Mouse (Mus musculus): ENCODE measurements around the gene Pp2d1. TPM values are rescaled to one million over a fixed set of nuclear protein-coding genes. Genes with fewer than 3 reads are reported as not detected.

Pp2d1 gene
- polyA plus RNA-seq, 1 experiment from 2014 or later: 0.34 TPM

DNA sequence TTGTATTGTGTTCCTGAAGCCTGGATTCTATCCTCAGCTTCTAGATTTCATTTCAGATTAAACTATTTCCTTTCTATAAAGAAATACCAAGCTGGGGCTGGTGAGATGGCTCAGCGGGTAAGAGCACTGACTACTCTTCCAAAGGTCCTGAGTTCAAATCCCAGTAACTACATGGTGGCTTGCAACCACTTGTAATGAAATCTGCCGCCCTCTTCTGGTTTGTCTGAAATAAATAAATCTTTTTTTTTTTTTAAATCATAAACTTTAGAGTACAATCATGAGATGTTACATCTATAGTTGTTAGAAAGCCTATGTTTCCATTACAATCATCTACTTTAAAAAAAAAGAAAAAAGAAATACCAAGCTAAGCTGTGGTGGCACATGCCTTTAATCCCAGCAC, 36.3 kb downstream of the Pp2d1 start:
- no peak overlapping the region for H3K4me3 ChIP-seq
- H3K27me3 ChIP-seq (ENCODE audit: insufficient read depth, poor library complexity, severe bottlenecking): no peaks in the 10 kb centered on the region
- no peaks in the 10 kb centered on the region for H3K9me3 ChIP-seq
- WGBS: 93% methylated on average over 2 of the region's 2 CpGs
- no peak for DNase-seq (ENCODE audit: low spot score)
- H3K4me1 ChIP-seq: no peaks in the 10 kb centered on the region
- peaks cover 68% of the 10 kb centered on the region for H3K36me3 ChIP-seq
- H3K27ac ChIP-seq: no peak overlapping the region

DNA sequence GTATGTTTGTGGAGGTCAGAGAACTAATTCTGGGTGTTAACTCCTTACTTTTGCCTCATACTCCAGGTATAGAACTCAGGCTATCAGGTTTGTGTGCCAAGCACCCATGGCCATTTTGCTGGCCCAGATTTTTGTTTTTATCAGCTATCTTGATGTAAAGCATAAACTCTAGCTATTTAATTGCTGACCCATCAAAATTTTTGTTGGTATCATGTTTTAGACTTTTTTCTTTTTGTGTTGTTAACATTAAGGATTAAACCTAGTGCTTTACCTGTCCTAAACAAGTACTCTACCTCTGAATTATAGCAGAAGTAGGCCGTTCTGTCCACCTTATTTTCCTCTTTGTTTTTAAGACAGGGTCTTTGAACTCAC, 50.3 kb downstream of the Pp2d1 start:
- DNase-seq (ENCODE audit: low spot score): no peak
- Histone ChIP-seq H3K4me1 (no peaks in the 10 kb centered on the region), H3K36me3 (peaks cover 65% of the 10 kb centered on the region), H3K4me3 (no peak overlapping the region), H3K27me3 (ENCODE audit: insufficient read depth, poor library complexity, severe bottlenecking) (no peaks in the 10 kb centered on the region), H3K27ac (no peak overlapping the region), H3K9me3 (no peaks in the 10 kb centered on the region)
- 89% methylated on average over 1 of the region's 1 CpGs for WGBS

DNA sequence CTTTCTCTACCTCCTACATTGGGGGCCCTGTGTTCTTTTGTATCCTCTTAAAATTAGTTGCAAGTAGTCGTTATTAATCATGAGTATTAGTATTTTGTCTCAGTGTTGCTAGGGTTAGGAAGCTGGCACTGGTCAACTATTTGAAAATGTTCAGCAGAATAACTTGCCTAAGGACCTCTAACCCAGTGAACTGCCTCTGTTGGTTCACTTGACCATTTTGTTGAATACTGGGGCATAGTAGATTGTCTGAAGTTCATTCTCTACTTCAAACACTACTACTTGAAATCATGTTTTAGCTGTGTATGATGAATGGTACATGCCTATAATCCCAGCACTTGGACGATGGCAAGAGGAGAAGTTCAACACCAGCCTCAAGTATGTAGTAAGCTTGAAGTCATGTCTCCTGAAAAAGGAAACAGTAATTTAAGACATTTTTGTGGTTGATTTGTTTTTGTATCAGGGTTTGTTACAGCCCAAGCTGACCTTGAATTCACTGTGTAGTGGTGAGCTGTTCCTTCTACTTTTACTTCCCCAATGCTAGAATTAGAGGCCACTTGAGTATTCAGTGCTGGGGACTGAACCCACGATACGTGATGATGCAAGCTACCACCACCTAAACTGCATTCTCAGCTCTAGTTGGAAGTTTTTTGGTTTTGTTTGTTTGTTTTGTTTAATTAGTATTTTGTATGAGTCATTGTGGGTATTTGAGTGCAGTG, 50.8 kb downstream of the Pp2d1 start:
- no peak overlapping the region for H3K27ac ChIP-seq
- H3K36me3 ChIP-seq: peaks cover 61% of the 10 kb centered on the region
- H3K27me3 ChIP-seq (ENCODE audit: insufficient read depth, poor library complexity, severe bottlenecking): no peaks in the 10 kb centered on the region
- 95% methylated on average over 4 of the region's 4 CpGs for WGBS
- DNase-seq (ENCODE audit: low spot score): no peak
- H3K4me1 ChIP-seq: no peaks in the 10 kb centered on the region
- H3K4me3 ChIP-seq: no peak overlapping the region
- H3K9me3 ChIP-seq: no peaks in the 10 kb centered on the region

DNA sequence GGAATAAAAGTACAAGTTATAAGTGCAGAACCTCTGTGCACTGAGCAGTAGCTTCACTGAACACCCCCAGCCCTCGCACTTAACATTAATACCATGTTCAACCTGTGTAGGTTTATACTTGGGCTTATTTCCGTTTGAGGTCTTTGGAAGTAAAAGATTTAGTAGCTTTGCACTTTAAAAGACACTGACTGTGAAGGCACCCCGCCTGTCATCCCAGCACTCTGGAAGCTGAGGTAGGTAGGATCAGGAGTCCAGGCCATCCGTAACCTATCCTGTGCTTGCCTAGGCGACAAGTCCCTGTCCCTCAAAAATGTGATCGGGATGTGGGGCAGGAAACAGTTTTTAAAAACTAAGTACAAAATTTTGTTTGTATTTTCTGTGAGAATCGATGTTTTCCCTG, 58.8 kb downstream of the Pp2d1 start:
- no peak overlapping the region for H3K27ac ChIP-seq

DNA sequence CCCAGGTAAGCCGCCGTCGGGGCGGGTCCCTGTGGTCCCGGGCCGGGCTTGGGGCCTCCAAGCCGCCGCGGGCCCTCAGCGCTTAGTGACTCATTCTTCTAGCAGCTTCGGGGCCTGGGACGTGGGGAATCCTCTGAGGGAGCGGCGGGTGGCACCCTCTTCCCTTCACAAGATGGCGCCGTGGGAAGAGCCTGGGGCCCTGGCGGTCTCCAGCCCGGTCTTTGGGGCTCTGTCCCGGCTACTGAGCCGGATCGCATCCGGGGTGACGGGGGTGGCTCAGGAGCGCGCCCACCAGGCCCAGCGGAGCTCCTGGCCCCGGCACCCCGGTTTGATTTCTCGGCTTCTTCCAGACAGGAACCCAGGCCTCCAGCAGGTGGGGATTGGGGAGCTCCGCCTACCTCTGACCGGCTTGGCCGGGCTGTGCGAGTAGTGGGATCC, 59.6 kb downstream of the Pp2d1 start:
- DNase-seq (ENCODE audit: low spot score): peak; percentile 86
- Histone ChIP-seq H3K27ac (peak overlapping the region; percentile 98), H3K9me3 (no peaks in the 10 kb centered on the region), H3K4me3 (peak overlapping the region; percentile 97), H3K36me3 (peaks cover 6% of the 10 kb centered on the region; the same call in 1 of the 2 replicates), H3K27me3 (ENCODE audit: insufficient read depth, poor library complexity, severe bottlenecking) (no peaks in the 10 kb centered on the region), H3K4me1 (peaks cover 19% of the 10 kb centered on the region)
- 1% methylated on average over 33 of the region's 33 CpGs for WGBS

More for the DNA sequence above, 58.8 kb downstream of the Pp2d1 start:
- Histone ChIP-seq H3K36me3 (peaks cover 10% of the 10 kb centered on the region; the same call in 1 of the 2 replicates), H3K9me3 (no peaks in the 10 kb centered on the region), H3K4me3 (peak overlapping the region; percentile 97), H3K27me3 (ENCODE audit: insufficient read depth, poor library complexity, severe bottlenecking) (no peaks in the 10 kb centered on the region), H3K4me1 (peaks cover 19% of the 10 kb centered on the region)
- no peak for DNase-seq (ENCODE audit: low spot score)
- WGBS: 51% methylated on average over 7 of the region's 7 CpGs

DNA sequence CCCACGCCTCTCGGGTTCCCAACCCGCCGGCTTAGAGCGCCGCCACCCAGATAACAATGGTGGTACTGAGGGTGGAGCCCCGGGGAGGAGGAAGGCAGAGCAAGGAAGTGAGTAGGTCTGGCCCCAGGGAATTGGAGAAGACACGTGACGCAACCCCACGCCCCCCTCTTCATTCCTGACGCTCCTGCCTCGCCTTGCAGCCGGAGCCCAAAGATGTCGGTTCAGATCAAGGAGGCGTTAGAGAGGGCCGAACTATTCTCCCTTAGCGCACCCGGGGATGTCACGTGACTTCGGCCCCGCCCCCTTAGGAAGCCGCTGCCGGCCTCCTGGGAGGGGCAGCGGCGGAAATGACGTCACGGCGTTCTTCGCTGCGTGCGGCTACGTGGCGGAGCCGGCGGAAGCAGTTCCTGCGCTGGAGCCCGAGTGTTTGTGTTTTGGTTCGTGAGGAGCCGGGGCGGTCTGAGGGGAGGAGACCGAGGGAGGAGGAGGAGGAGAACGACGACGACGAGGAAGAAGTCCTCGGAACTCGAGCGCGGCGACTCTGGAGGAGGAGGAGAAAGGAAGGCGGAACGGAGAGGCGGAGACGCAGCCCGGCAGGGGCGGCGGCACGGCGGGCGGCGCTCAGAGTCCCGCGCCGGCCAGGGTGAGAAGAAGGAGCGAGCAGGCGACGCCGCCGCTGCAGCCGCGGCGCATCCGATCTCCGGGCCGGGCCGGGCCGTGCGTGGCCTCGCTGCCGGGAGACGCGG, 60.2 kb downstream of the Pp2d1 start, which contains the start of gene Rab5a:
Rab5a (plus strand) TSS at position 377 of the 746 bp plus-strand sequence.
- no peaks in the 10 kb centered on the region for H3K9me3 ChIP-seq
- under 1% methylated on average over 82 of the region's 82 CpGs for WGBS
- DNase-seq (ENCODE audit: low spot score): peak; percentile 99

DNA sequence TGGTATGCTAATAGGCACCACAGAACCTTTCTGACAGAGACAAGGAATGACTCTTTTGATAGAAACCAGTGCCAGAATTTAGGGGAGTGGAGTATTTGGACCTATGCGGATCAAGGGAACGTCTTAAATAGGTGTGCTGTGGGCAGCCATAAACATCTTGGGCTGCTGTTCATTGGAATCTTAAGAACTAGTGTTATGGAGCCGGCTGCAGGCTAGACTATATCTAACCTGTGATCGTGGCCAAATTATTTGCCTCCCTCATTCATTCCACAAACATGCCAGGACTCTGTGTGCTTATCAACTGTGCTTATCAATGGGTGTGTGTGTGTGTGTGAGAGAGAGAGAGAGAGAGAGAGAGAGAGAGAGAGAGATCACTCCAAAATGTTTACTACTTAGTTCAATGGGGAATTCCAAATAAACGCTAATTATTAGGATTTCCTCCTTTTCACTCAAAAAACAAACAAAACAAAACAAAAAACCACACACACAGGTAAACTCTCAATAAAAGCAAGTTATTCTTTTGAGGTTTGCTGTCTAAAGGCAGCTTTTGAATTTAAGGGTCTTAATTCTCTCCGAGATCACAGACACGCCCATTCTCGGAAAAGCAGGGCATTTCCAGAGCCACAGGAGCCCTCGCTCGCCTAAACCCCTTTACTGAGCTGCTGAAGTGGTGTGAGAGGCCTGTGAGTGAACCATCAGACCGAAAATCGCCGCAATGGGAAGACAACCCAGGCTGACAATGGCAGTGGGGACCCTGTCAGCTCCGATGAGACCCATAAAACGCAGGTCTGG, 61.0 kb downstream of the Pp2d1 start:
- no peaks in the 10 kb centered on the region for H3K36me3 ChIP-seq
- H3K4me3 ChIP-seq: peak overlapping the region; percentile 97
- peaks cover 19% of the 10 kb centered on the region for H3K4me1 ChIP-seq
- DNase-seq (ENCODE audit: low spot score): no peak
- H3K27me3 ChIP-seq (ENCODE audit: insufficient read depth, poor library complexity, severe bottlenecking): no peaks in the 10 kb centered on the region
- peak overlapping the region; percentile 98 for H3K27ac ChIP-seq
- 5% methylated on average over 15 of the region's 15 CpGs for WGBS
- H3K9me3 ChIP-seq: no peaks in the 10 kb centered on the region

More for the DNA sequence above, 60.2 kb downstream of the Pp2d1 start, which contains the start of gene Rab5a:
- H3K27ac ChIP-seq: peak within 1 kb of the TSS; percentile 98
- 0 out of 2 replicates have a peak, but pooled peaks cover under 1% of the 10 kb centered on the region for H3K36me3 ChIP-seq
- peak within 1 kb of the TSS; percentile 97 for H3K4me3 ChIP-seq
- H3K4me1 ChIP-seq: peaks cover 19% of the 10 kb centered on the region
- no peaks in the 10 kb centered on the region for H3K27me3 ChIP-seq (ENCODE audit: insufficient read depth, poor library complexity, severe bottlenecking)

DNA sequence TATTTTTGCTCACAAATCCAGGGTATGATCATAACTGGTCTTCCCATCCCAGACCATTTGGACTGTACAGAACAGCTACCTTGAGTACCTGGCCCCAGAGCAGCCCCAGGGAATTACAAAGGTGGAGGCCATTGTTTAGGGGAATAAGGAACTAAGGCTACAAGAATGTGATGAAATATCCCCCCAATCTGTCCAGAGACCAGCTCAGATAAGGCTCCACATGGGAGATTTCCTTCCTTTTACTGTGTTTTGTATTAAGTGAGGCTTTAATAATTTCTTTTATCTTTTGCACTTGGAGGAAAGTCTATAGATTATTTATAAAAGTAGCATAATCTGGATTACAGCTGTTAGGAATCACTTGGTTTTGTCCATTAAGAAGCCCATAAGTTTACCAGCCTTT, 70.6 kb downstream of the Pp2d1 start:
- Histone ChIP-seq H3K9me3 (no peaks in the 10 kb centered on the region), H3K27me3 (ENCODE audit: insufficient read depth, poor library complexity, severe bottlenecking) (no peaks in the 10 kb centered on the region), H3K4me3 (no peak overlapping the region), H3K36me3 (no peaks in the 10 kb centered on the region), H3K27ac (no peak overlapping the region), H3K4me1 (no peaks in the 10 kb centered on the region)
- DNase-seq (ENCODE audit: low spot score): no peak

DNA sequence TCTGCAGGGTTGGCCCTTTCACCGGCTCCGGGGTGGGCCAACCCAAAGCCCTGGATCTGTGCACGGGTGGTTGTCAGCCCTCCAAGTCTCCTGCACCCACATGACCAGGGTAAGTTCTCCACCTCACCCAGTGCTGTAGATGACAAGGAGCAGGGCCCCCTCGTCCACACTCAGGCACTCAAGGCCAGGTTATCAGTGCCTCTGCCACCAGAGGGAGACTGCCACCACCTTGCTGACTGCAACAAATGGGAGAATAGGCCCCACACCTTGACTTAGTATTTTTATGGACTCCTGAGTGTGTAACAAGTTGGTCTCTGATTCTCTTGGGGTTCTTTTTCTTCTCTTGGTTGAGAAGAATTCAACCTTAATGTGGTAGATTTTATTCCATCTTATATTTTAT, 73.7 kb downstream of the Pp2d1 start:
- H3K27me3 ChIP-seq (ENCODE audit: insufficient read depth, poor library complexity, severe bottlenecking): no peaks in the 10 kb centered on the region
- no peak overlapping the region for H3K27ac ChIP-seq
- H3K9me3 ChIP-seq: no peaks in the 10 kb centered on the region
- peaks cover 4% of the 10 kb centered on the region; the same call in 1 of the 2 replicates for H3K4me1 ChIP-seq
- H3K4me3 ChIP-seq: no peak overlapping the region
- 40% methylated on average over 4 of the region's 4 CpGs for WGBS
- H3K36me3 ChIP-seq: no peaks in the 10 kb centered on the region
- no peak for DNase-seq (ENCODE audit: low spot score)

DNA sequence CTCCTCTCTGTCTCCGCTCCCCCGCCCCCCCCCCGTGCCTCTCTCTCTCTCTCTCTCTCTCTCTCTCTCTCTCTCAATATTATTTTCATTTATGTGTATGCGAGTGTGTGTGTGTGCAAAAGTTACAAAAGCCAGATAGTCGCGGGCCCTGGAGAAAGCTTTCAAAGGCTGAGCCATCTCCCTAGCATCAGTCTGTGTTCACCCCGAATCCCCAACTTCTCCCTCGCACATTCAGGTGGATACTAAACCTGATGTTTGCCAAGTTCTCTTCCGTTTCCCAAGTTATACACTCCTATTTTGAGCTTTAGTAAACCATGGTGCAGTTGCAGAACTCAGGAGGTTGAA, 75.8 kb downstream of the Pp2d1 start:
- Histone ChIP-seq H3K4me1 (peaks cover 4% of the 10 kb centered on the region; the same call in 1 of the 2 replicates), H3K9me3 (no peaks in the 10 kb centered on the region), H3K27me3 (ENCODE audit: insufficient read depth, poor library complexity, severe bottlenecking) (no peaks in the 10 kb centered on the region), H3K27ac (peak overlapping the region; percentile 74), H3K4me3 (peak overlapping the region; percentile 60), H3K36me3 (no peaks in the 10 kb centered on the region)
- 24% methylated on average over 7 of the region's 9 CpGs for WGBS
- DNase-seq (ENCODE audit: low spot score): no peak

DNA sequence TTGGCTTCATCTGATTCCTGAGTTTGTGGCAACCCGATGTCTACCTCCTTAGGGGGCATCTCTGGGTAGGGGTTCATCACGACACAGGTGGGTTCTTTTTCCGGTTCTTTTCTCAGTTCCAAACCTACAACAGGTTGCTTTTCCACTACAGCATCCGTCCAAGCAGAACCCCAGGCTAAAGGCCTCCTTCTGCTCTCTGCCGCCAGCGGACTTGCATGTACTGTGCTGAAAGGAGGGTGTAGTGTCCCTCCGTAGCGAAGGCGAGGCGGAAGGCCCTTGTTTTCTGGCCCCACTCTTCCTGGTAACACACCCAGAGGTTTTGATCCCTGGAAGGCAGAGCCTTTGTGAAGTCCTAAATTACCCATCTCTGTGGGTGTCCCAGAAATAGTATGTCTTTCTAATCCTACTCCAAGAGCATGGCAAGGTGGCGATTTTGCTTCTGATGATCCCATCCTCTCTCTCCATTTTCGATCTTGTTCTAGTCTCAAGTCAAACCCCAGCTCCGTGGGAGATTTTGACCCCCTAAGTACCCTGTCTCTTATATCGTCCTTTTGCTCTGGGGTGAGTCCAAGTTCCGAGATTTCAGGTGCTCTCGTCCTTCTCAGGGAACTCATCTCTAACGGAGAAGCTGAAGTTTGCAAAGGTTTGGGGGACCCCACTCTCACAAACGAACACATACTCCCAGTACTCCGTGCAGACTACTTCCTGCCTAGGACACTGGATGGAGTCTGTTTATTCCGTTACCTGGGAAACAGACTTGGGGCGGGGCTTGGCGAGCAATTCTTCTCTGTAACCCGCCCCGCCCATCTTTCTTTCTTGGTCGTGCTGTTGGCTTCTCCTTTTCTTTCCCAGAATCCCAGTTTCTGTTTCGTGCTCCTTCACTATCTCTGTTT, 76.4 kb downstream of the Pp2d1 start, which contains the start of gene Efhb:
Efhb (minus strand) TSS at position 719 of the 893 bp plus-strand sequence.
- peak; percentile 92 for DNase-seq (ENCODE audit: low spot score)
- peak within 1 kb of the TSS; percentile 74 for H3K27ac ChIP-seq
- no peaks in the 10 kb centered on the region for H3K36me3 ChIP-seq
- H3K27me3 ChIP-seq (ENCODE audit: insufficient read depth, poor library complexity, severe bottlenecking): no peaks in the 10 kb centered on the region
- H3K4me3 ChIP-seq: peak within 1 kb of the TSS; percentile 60
- WGBS: 21% methylated on average over 26 of the region's 26 CpGs
- no peaks in the 10 kb centered on the region for H3K9me3 ChIP-seq
- H3K4me1 ChIP-seq: peaks cover 4% of the 10 kb centered on the region; the same call in 1 of the 2 replicates
